Mouse (Mus musculus): ENCODE results near the gene Rnf123. TPM values are rescaled to one million over a fixed set of nuclear protein-coding genes. Genes with fewer than 3 reads are reported as not detected.
"Not testable (repeated sequence)": the region's sequence is repeated elsewhere in the genome, so short reads cannot be mapped to it uniquely, and the experiment has no call there.

Rnf123 gene
- polyA plus RNA-seq, 1 experiment = 88.0 TPM

DNA sequence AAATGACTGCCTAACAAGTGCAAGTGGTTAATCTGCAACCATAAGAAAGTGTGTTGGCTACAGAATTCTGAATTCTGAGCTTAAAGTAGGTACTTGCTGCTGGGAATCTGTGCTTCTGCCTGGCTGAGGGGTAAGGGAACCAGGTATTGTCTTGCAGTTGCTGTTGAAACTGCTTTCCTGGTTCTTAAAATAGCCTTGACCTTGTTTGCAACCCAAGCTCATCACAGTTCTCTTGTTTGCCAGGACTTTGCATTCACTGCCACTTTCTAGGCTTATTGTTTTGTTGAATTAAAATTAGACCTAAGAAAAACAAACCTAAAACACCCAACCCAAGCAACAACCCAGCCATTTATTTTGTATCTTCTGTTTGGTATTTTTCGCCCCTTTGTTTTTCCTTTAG, 62.4 kb downstream of the Rnf123 start:
- Histone ChIP-seq H3K4me3 (replicated peaks; ENCODE audit: extremely low read depth, low read depth, low read length) (no peak overlapping the region), H3K4me1 (ENCODE audit: control insufficient read depth, insufficient read depth, low read length) (peaks cover 7% of the 10 kb centered on the region; the same call in 1 of the 2 replicates)
- DNase-seq = no peak
- 69% methylated on average over 1 of the region's 1 CpGs for WGBS
- TF ChIP-seq CTCF (IDR thresholded peaks at IDR 0.05; ENCODE audit: insufficient read depth, low read length) = no peak
- no peak for TF ChIP-seq POLR2A (IDR thresholded peaks at IDR 0.05; ENCODE audit: borderline replicate concordance, extremely low read depth, low read depth, low read length)

DNA sequence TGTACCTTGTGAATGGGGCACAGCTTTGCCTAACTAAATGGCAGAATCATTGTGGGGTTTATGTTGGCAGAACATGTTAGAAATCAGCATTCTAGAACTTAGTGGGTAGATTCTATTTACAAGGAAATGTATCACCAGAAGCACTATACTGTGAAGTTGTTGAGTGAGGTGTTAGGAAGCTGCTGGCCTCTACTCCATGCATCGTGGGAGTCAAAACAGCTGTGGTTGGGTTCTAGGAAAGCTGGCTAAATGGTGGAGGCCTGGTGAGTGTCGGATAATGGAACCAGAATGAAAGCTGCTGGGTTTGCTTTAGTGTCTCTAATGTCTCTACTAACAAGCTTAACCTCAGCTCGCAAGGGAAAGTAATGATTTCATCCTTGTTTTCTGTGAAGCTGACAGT, 66.0 kb downstream of the Rnf123 start:
- H3K4me1 ChIP-seq (ENCODE audit: control insufficient read depth, insufficient read depth, low read length) = peaks cover 7% of the 10 kb centered on the region; the same call in 1 of the 2 replicates
- 68% methylated on average over 3 of the region's 3 CpGs for WGBS
- TF ChIP-seq CTCF (IDR thresholded peaks at IDR 0.05; ENCODE audit: insufficient read depth, low read length) = no peak
- TF ChIP-seq POLR2A (IDR thresholded peaks at IDR 0.05; ENCODE audit: borderline replicate concordance, extremely low read depth, low read depth, low read length) = no peak

DNA sequence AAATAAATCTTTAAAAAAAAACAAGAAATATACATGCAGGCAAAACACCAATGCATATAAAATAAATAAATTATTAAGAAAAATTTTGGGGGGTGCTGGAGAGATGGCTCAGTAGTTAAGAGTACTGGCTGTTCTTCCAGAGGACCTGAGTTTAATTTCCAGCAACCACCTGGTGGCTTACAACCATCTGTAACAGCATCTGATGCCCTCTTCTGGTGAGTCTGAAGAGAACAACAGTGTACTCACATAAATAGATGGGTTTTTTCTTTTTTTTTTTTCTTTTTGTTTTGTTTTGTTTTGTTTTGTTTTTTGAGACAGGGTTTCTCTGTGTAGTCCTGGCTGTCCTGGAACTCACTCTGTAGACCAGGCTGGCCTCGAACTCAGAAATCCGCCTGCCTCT, 69.6 kb downstream of the Rnf123 start:
- H3K4me3 ChIP-seq (replicated peaks; ENCODE audit: extremely low read depth, low read depth, low read length); DNase-seq; H3K4me1 ChIP-seq (ENCODE audit: control insufficient read depth, insufficient read depth, low read length): not testable (repeated sequence)
- 98% methylated on average over 2 of the region's 2 CpGs for WGBS

More for the DNA sequence above, 66.0 kb downstream of the Rnf123 start:
- DNase-seq = no peak
- H3K4me3 ChIP-seq (replicated peaks; ENCODE audit: extremely low read depth, low read depth, low read length) = no peak overlapping the region

DNA sequence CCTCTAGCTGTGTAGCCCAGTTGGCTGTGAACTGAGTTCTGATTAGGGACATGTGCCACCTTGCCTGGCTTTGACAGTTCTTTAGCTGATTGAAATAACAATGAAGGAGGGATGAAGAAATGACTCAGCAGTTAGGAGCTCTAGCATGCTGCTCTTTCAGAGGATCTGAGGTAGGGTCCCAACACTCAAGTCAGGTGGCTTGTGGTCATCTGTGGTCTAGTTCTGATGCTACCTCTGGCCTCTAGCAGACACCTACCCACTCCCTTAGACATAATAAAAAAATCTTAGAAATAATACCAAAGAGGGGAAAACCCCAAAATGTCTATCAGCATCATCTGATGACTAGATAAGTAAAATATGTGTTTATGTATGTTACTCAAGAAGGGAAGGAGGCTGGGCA, 72.8 kb downstream of the Rnf123 start:
- no peak for TF ChIP-seq CTCF (IDR thresholded peaks at IDR 0.05; ENCODE audit: insufficient read depth, low read length)
- TF ChIP-seq POLR2A (IDR thresholded peaks at IDR 0.05; ENCODE audit: borderline replicate concordance, extremely low read depth, low read depth, low read length) = no peak
- Histone ChIP-seq H3K4me3 (replicated peaks; ENCODE audit: extremely low read depth, low read depth, low read length) (no peak overlapping the region), H3K4me1 (ENCODE audit: control insufficient read depth, insufficient read depth, low read length) (no peaks in the 10 kb centered on the region; the same call in none of the 2 replicates)
- DNase-seq = no peak

DNA sequence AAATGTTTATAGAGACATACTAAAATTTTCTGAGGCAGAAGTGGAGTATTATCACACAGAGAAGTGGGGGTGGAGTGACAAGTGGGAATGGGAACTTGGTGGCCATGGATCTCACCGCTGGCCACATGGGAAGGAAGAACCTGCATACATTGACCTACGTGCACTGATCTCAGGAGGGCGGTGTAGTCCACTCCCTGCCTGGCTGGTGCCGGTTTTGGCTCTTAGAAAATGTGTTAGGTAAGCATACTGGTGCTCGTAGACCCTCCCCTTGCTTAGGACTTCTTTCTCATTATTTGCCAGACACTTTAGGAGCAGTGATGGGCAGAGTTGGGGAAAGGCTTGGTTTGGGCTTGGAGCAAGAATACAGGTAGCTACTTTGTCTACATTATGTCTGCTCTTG, 75.1 kb downstream of the Rnf123 start:
- TF ChIP-seq CTCF (IDR thresholded peaks at IDR 0.05; ENCODE audit: insufficient read depth, low read length) (no peak), POLR2A (IDR thresholded peaks at IDR 0.05; ENCODE audit: borderline replicate concordance, extremely low read depth, low read depth, low read length) (no peak)
- DNase-seq = no peak
- WGBS = 63% methylated on average over 5 of the region's 5 CpGs
- no peak overlapping the region for H3K4me3 ChIP-seq (replicated peaks; ENCODE audit: extremely low read depth, low read depth, low read length)
- H3K4me1 ChIP-seq (ENCODE audit: control insufficient read depth, insufficient read depth, low read length) = peaks cover 8% of the 10 kb centered on the region

DNA sequence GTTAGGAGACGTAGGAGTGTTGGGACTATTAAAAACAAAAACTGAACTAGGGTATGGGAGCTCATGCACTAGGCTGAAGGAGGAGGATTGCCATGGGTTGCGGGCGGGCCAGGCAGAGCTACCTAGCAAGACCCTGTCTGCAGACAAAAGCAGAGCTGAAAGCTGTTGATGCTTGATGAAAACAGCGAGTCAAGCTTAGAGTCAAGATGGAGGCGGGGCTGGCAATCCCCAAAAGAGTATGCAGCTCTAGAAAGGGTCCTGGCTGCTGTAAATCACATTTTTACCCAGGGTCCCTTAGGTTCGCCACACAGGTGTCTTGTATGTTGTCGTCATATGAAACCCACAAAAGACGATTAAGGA, 79.6 kb downstream of the Rnf123 start:
- WGBS = 15% methylated on average over 8 of the region's 8 CpGs
- no peak for TF ChIP-seq CTCF (IDR thresholded peaks at IDR 0.05; ENCODE audit: insufficient read depth, low read length)
- Histone ChIP-seq H3K4me1 (ENCODE audit: control insufficient read depth, insufficient read depth, low read length) (peaks cover 12% of the 10 kb centered on the region), H3K4me3 (replicated peaks; ENCODE audit: extremely low read depth, low read depth, low read length) (peak overlapping the region; percentile 90)
- DNase-seq = peak; percentile 34

DNA sequence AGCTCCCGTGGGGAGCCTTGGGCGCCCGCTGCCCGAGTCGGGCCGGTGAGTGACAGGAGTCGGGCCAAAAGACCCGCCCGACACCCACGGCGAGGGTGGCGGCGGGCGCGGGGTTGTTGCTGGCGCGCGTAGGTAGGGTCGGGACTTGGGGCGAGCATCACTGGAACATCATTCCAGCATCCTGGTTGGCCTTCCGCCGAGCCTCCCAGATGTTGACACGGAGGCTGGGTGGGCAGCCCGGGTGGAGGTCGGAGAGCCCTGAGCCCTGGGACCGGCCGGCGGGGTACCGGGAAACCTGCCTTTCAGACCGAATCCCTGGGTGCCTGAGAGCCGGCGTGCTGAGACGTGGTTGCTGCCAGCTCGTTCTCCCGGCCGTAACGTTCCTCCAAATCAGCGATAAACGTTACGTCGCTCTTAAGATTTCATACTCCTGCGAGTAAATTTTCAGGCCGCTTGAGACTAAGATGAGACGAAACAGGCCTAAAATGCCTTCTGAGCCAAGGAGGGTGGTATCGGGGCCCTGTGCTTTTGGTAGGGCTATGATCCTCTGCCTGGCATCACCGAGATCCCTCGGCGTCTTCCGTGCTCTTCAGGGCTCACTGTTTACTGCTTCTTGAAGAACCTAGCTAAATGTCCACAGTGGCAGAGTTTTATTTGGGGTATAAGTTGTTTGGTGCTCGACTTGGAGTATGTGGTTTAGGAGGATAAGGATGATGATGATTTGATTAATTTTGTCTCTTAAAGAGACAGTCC, 80.2 kb downstream of the Rnf123 start:
- TF ChIP-seq POLR2A (IDR thresholded peaks at IDR 0.05; ENCODE audit: borderline replicate concordance, extremely low read depth, low read depth, low read length) = no peak
- no peak for TF ChIP-seq CTCF (IDR thresholded peaks at IDR 0.05; ENCODE audit: insufficient read depth, low read length)
- H3K4me1 ChIP-seq (ENCODE audit: control insufficient read depth, insufficient read depth, low read length) = peaks cover 12% of the 10 kb centered on the region
- under 1% methylated on average over 49 of the region's 50 CpGs for WGBS
- DNase-seq = no peak
- peak overlapping the region; percentile 90 for H3K4me3 ChIP-seq (replicated peaks; ENCODE audit: extremely low read depth, low read depth, low read length)

DNA sequence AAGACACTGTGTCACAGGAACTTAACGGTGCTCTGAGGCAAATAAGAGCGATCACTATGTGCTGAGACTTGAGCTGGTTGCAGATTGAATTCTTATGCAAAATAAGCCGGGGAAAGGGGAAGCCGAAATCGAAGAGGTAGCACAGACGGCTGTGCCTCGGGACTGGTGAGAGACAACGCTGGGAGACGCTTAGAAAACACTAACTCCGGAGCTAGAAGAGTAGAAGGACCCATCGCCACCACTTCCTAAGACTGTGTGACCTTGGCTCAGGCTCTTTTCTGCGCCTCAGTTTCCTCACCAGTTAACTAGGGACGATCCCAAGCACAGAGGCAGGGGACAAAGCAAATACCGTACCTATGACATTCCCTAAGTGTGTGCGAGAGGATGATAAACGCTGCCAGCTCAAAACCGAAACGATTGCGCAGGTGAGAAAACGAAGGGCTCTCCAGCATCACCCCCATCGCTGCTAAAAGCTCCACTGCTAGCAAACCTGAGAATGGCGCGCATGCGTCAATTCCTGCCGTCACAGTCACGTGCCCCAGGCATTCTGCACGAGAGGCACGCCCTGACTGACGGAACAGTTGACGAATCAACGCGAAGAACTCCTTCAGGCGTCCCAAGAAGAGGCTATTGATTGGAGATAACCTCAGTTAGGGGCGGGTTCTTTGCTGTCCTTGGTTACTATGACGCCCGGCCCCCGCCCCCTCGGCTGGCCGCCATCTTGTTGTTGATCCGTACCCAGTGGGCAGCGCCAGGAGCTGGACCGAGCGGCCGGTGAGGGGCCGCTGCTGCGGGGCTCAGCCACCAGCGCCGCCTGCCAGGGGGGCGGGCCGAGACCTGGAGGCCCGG, 81.0 kb downstream of the Rnf123 start, which contains the start of gene Ip6k1:
TSS of gene Ip6k1 (plus strand) at position 580 of the 849 bp plus-strand sequence.
- H3K4me1 ChIP-seq (ENCODE audit: control insufficient read depth, insufficient read depth, low read length) = peaks cover 12% of the 10 kb centered on the region
- peak; percentile 100 for DNase-seq
- TF ChIP-seq POLR2A (IDR thresholded peaks at IDR 0.05; ENCODE audit: borderline replicate concordance, extremely low read depth, low read depth, low read length) (peak; percentile 94; the same call in 1 of the 2 replicates), CTCF (IDR thresholded peaks at IDR 0.05; ENCODE audit: insufficient read depth, low read length) (no peak)
- peak within 1 kb of the TSS; percentile 90 for H3K4me3 ChIP-seq (replicated peaks; ENCODE audit: extremely low read depth, low read depth, low read length)
- under 1% methylated on average over 51 of the region's 51 CpGs for WGBS

Other genes starting within 250 kb of the Rnf123 start
- 13.0 and 19.0 TPM in 2 replicates for gene Rbm6, start 210.1 kb downstream of the Rnf123 start, polyA plus RNA-seq (2012; rRNA removed)
- 29.4 and 31.7 TPM in 2 replicates for gene Mon1a, start 195.2 kb downstream of the Rnf123 start, polyA plus RNA-seq (2012; rRNA removed)
- 17.8 and 27.4 TPM in 2 replicates for gene Mst1r, start 176.5 kb downstream of the Rnf123 start, polyA plus RNA-seq (2012; rRNA removed)
- not detected in 2 replicates for gene Actl11, start 154.9 kb downstream of the Rnf123 start, polyA plus RNA-seq (2012; rRNA removed)
- 0.06 and 0.09 TPM in 2 replicates for gene Camkv, start 147.7 kb downstream of the Rnf123 start, polyA plus RNA-seq (2012; rRNA removed)
- 0.79 and 0.93 TPM in 2 replicates for gene Traip, start 133.2 kb downstream of the Rnf123 start, polyA plus RNA-seq (2012; rRNA removed)
- gene Uba7, start 107.8 kb downstream of the Rnf123 start, polyA plus RNA-seq (2012; rRNA removed) = 94.0 and 124 TPM in 2 replicates
- 3.3 and 5.5 TPM in 2 replicates for gene Gm20661, start 100.3 kb downstream of the Rnf123 start, polyA plus RNA-seq (2012; rRNA removed)
- gene Inka1, start 97.5 kb downstream of the Rnf123 start, polyA plus RNA-seq (2012; rRNA removed) = 23.1 and 26.6 TPM in 2 replicates
- 72.3 and 89.2 TPM in 2 replicates for gene Cdhr4, start 90.8 kb downstream of the Rnf123 start, polyA plus RNA-seq (2012; rRNA removed)
- gene Gm20662, start 87.0 kb downstream of the Rnf123 start, polyA plus RNA-seq (2012; rRNA removed) = 6.3 and 11.5 TPM in 2 replicates
- 116 and 132 TPM in 2 replicates for gene Ip6k1, start 80.8 kb downstream of the Rnf123 start, polyA plus RNA-seq (2012; rRNA removed)
- gene Gmppb, start 34.1 kb downstream of the Rnf123 start, polyA plus RNA-seq (2012; rRNA removed) = 14.6 and 20.3 TPM in 2 replicates
- gene Amigo3, start 30.2 kb downstream of the Rnf123 start, polyA plus RNA-seq (2012; rRNA removed) = 2.3 and 3.2 TPM in 2 replicates
- gene Mst1, start 2.9 kb downstream of the Rnf123 start, polyA plus RNA-seq (2012; rRNA removed) = 1.5 and 2.5 TPM in 2 replicates
- 64.7 and 74.8 TPM in 2 replicates for gene Apeh, start 11.3 kb upstream of the Rnf123 start, polyA plus RNA-seq (2012; rRNA removed)
- 0.74 and 0.95 TPM in 2 replicates for gene Bsn, start 107.0 kb upstream of the Rnf123 start, polyA plus RNA-seq (2012; rRNA removed)
- 125 and 170 TPM in 2 replicates for gene Dag1, start 180.6 kb upstream of the Rnf123 start, polyA plus RNA-seq (2012; rRNA removed)
- gene Nicn1, start 207.1 kb upstream of the Rnf123 start, polyA plus RNA-seq (2012; rRNA removed) = 15.1 and 21.4 TPM in 2 replicates
- 7.0 and 13.3 TPM in 2 replicates for gene Amt, start 213.5 kb upstream of the Rnf123 start, polyA plus RNA-seq (2012; rRNA removed)
- gene Rhoa, start 222.8 kb upstream of the Rnf123 start, polyA plus RNA-seq (2012; rRNA removed) = 167 and 313 TPM in 2 replicates
- gene Tcta, start 222.8 kb upstream of the Rnf123 start, polyA plus RNA-seq (2012; rRNA removed) = 64.1 and 75.8 TPM in 2 replicates